Mouse (Mus musculus) bone marrow, adult 2 months (tissue): ENCODE measurements around the gene Pik3ip1. TPM values are rescaled to one million over a fixed set of nuclear protein-coding genes. Genes with fewer than 3 reads are reported as not detected.
A peak's percentile ranks its signal among the peaks of the same experiment; 100 is the strongest.

Source experiments
- H3K27ac ChIP-seq: fragments of 200-500 bp; 2 replicates; pipeline ENCODE4 v1.5.1; 2012; ENCODE audit warnings: low read depth, mild to moderate bottlenecking, control low read depth, inconsistent platforms, low read length; ENCODE audit not compliant: control insufficient read depth, poor library complexity, insufficient read depth
- H3K4me1 ChIP-seq: fragments of 200-500 bp; 2 replicates; pipeline ENCODE4 v1.6.1; 2011; ENCODE audit warnings: low read length; ENCODE audit not compliant: control insufficient read depth, insufficient read depth
- H3K4me3 ChIP-seq: fragments of 200-500 bp; replicated peaks from 2 replicates; pipeline ENCODE3; 2011; ENCODE audit warnings: mild to moderate bottlenecking, low read depth, low read length, control low read depth; ENCODE audit not compliant: control insufficient read depth
- CTCF ChIP-seq: fragments of 200-500 bp; IDR thresholded peaks from 2 replicates; pipeline ENCODE4 v1.5.1; 2011; ENCODE audit warnings: low read length, control low read depth; ENCODE audit not compliant: control insufficient read depth, insufficient read depth
- POLR2A ChIP-seq: fragments of 200-500 bp; IDR thresholded peaks from 2 replicates; pipeline ENCODE4 v1.6.1; 2011; ENCODE audit warnings: low read depth, mild to moderate bottlenecking, control low read depth, low read length, borderline replicate concordance; ENCODE audit not compliant: control insufficient read depth
- WGBS: fragments of 180-500 bp; shearing (Covaris S2); methylation state at CpG from one replicate; pipeline ENCODE4 v1.1.7; 2018; 5-methylcytosine and 5-hydroxymethylcytosine counted together
- polyA plus RNA-seq: library from polyadenylated mRNA; stranded (reverse); fragments of >200 nt; gene quantifications from 2 replicates; pipeline ENCODE4 v1.2.4, GENCODE M21; 2011; ENCODE audit warnings: low replicate concordance; ENCODE audit not compliant: missing spikeins, insufficient read depth, insufficient read length

The Pik3ip1 gene
- polyA plus RNA-seq, 1 experiment = 29.7 TPM

DNA sequence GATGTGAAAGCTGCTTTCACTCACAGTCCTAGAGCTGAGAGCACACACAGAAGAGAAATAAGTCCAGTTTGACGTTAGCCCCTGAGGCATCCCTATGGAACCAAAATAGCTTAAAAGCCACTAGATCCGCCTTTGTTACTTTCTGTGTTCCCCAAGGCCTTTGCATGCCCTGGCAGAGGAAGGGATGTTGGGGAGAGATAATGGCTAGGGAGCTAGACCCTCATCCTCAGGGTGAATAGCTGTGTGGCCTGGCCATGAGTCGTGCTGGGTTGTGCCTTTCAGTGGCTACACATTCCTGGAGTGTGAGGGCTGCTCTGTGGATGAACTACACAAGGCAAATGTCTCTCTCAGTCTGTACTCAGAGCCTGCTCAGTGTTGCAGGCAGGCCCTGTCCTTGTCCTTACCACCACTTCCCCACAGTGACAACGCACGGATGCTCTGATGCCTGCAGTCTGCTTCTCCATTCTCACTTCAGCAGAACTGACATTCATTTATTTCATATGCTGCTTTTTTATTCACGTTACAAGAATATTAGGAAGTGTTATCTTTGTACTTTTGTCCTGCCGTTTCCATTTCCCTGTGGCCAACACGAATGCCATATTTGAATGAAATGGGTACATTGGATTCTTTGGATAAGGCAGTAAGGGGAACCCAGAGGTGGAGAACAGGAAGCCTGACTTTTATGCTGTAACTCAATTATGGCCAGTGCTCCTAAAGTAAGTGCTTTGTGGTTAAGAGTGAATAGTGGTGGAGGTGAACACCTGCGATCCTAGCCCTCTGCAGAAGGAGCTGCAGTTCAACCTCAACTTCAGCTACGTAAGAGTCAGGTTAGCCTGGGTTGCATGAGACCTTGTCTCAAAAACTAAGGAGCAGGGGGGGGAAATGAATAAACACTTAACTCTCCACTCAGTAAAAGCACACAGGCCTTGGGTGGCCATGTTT, 32.1 kb upstream of the Pik3ip1 start:
- H3K4me3 ChIP-seq = no peak overlapping the region
- TF ChIP-seq POLR2A = no peak
- no peak for TF ChIP-seq CTCF
- H3K4me1 ChIP-seq = peaks cover 5% of the 10 kb centered on the region
- peak overlapping the region; percentile 50 for H3K27ac ChIP-seq
- WGBS = 25% methylated on average over 10 of the region's 10 CpGs

GRCm38 (mm10) chr11:3298813-3299185, 31.4 kb upstream of the Pik3ip1 start:
- H3K4me1 ChIP-seq = peaks cover 5% of the 10 kb centered on the region
- no peak for TF ChIP-seq POLR2A
- no peak for TF ChIP-seq CTCF
- 76% methylated on average over 14 of the region's 14 CpGs for WGBS
- peak overlapping the region; percentile 2 for H3K27ac ChIP-seq
- no peak overlapping the region for H3K4me3 ChIP-seq

GRCm38 (mm10) chr11:3301075-3301474, 29.1 kb upstream of the Pik3ip1 start:
- Histone ChIP-seq H3K4me1 (peaks cover 5% of the 10 kb centered on the region), H3K27ac (no peak overlapping the region), H3K4me3 (no peak overlapping the region)
- TF ChIP-seq POLR2A = no peak
- no peak for TF ChIP-seq CTCF
- 75% methylated on average over 5 of the region's 5 CpGs for WGBS

DNA sequence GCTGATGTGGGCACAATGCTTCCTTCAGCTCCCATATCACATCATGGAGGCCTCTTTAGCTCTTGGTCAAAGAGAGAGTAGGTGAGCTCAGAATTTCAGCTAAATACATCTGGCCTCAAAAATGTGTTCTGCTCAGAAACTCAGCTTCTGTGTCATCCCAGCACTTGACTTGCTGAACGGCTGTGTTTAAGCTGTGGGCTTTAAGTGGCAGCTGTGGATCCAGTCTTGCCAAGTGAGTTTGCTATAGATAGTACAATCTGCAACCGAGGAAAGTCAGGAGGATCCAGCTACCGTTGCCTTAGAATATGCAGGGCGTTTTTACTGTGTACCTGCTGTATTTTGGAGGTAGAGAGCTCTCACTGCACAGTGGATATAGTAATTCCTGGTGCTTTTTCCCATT, 27.8 kb upstream of the Pik3ip1 start:
- Histone ChIP-seq H3K27ac (no peak overlapping the region), H3K4me1 (peaks cover 5% of the 10 kb centered on the region), H3K4me3 (no peak overlapping the region)
- TF ChIP-seq CTCF (no peak), POLR2A (no peak)
- WGBS = 66% methylated on average over 4 of the region's 4 CpGs

DNA sequence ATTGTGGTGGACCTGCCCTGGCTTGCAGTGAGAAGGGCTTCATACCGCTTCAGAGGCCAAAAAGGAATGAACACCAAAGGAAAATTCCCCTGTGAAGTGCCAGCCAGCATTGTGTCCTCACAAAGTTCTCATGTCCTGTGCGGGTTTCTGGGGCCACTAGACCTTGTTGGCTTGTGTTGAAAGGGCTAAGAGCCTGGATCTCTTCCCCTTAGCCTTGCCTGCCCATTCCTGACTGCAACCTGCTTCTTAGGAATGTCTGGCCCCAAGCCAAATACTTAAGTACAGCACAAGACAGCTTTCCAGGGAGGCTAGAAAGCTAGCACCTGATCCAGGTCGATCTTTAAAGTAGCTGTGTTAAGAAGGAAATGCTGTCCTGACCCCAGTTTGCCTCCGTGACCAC, 27.4 kb upstream of the Pik3ip1 start:
- WGBS = 72% methylated on average over 4 of the region's 4 CpGs
- no peak overlapping the region for H3K4me3 ChIP-seq
- TF ChIP-seq CTCF = no peak
- no peak for TF ChIP-seq POLR2A
- peaks cover 3% of the 10 kb centered on the region for H3K4me1 ChIP-seq
- no peak overlapping the region for H3K27ac ChIP-seq

DNA sequence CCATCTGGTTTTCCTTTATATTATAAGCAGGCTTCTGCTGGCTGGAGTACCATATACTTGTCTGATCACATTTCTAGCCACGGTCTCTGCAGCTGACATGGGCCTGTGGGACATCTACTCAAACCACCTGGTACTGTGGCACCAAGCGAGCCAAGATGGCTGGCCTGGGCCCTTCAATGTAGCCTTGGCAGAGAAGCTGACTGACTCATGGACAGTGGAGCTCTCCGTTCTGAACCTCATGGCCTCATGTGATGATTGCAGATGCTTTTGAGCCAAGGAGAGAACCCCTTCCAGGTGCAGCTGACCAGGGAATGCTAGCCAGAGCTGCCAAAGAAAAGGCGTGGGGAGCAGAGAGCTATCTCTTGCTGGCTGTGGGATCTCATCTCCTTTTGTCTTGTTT, 24.4 kb upstream of the Pik3ip1 start:
- WGBS = 83% methylated on average over 4 of the region's 4 CpGs
- H3K27ac ChIP-seq = no peak overlapping the region
- H3K4me1 ChIP-seq = no peaks in the 10 kb centered on the region; the same call in 1 of the 2 replicates
- H3K4me3 ChIP-seq = no peak overlapping the region
- TF ChIP-seq POLR2A (no peak), CTCF (no peak)

- H3K27ac ChIP-seq = peak overlapping the region; percentile 8; the same call in 1 of the 2 replicates
- TF ChIP-seq CTCF = no peak
- no peak for TF ChIP-seq POLR2A
- H3K4me3 ChIP-seq = no peak overlapping the region
- peaks cover 2% of the 10 kb centered on the region; the same call in 1 of the 2 replicates for H3K4me1 ChIP-seq
- 51% methylated on average over 3 of the region's 3 CpGs for WGBS
Measured at GRCm38 (mm10) chr11:3307875-3308274, 22.3 kb upstream of the Pik3ip1 start.

DNA sequence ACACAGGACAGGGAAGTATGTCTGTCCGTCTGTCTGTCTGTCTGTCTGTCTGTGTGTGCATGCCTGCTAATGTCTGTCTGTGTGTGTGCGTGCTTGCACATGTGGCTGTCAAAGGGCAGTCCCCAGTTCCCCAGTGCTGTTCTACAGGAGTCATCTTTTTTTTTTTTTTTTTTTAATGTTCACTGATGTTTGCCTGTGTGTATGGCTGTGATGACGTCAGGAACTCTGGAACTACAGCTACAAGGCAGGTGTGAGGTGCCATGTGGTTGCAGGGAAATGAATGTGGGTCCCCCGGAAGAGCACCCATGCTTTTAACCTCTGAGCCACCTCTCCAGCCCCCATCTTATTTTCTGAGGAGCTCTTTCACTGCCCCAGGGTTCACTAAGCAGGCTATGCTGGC, 20.3 kb upstream of the Pik3ip1 start:
- no peak overlapping the region for H3K4me3 ChIP-seq
- no peak for TF ChIP-seq CTCF
- TF ChIP-seq POLR2A = no peak
- H3K27ac ChIP-seq = no peak overlapping the region
- H3K4me1 ChIP-seq = peaks cover 2% of the 10 kb centered on the region; the same call in 1 of the 2 replicates
- WGBS = 63% methylated on average over 4 of the region's 4 CpGs
